Mouse (Mus musculus) midbrain, embryonic 12.5 days (tissue): ENCODE results near the gene H1foo. TPM values are rescaled to one million over a fixed set of nuclear protein-coding genes. Genes with fewer than 3 reads are reported as not detected.
A peak's percentile ranks its signal among the peaks of the same experiment; 100 is the strongest.

ENCODE experiments used
- ATAC-seq: fragments of 200-750 bp; cut with Nextera tagmentation; 2 replicates; pipeline ENCODE4 v1.8.0; 2017; ENCODE audit warnings: low read depth, moderate TSS enrichment, moderate library complexity; ENCODE audit not compliant: low FRiP score
- H3K27ac ChIP-seq: fragments of 300-500 bp; sonication (generic); replicated peaks from 2 replicates; pipeline ENCODE4 v1.5.1; 2016; ENCODE audit warnings: mild to moderate bottlenecking
- H3K27me3 ChIP-seq: fragments of 300-500 bp; sonication (generic); 2 replicates; pipeline ENCODE4 v1.6.1; 2016; ENCODE audit warnings: mild to moderate bottlenecking
- H3K36me3 ChIP-seq: fragments of 300-500 bp; sonication (generic); 2 replicates; pipeline ENCODE4 v1.6.1; 2016
- H3K4me1 ChIP-seq: fragments of 300-500 bp; sonication (generic); 2 replicates; pipeline ENCODE4 v1.6.1; 2016
- H3K4me2 ChIP-seq: fragments of 300-500 bp; sonication (generic); replicated peaks from 2 replicates; pipeline ENCODE4 v1.6.1; 2016; ENCODE audit warnings: mild to moderate bottlenecking, moderate library complexity
- H3K4me3 ChIP-seq: fragments of 300-500 bp; sonication (generic); 2 replicates; pipeline ENCODE4 v1.5.1; 2016; ENCODE audit warnings: mild to moderate bottlenecking
- H3K9ac ChIP-seq: fragments of 300-500 bp; sonication (generic); replicated peaks from 2 replicates; pipeline ENCODE4 v1.6.1; 2016; ENCODE audit warnings: mild to moderate bottlenecking, moderate library complexity
- H3K9me3 ChIP-seq: fragments of 300-500 bp; sonication (generic); 2 replicates; pipeline ENCODE4 v1.6.1; 2016; ENCODE audit warnings: mild to moderate bottlenecking
- WGBS: fragments of 180-500 bp; shearing (Covaris S2); methylation state at CpG from one replicate; pipeline ENCODE4 v1.1.7; 2016; 5-methylcytosine and 5-hydroxymethylcytosine counted together
- polyA plus RNA-seq: library from polyadenylated mRNA; unstranded; fragments of >200 nt; fragmentation: Nextera tagmentation; extraction: Ambion mirVana; gene quantifications from 2 replicates; pipeline ENCODE4 v1.2.1, GENCODE M21; 2016

The H1foo gene
- polyA plus RNA-seq, 1 experiment from 2014 or later = not detected

GRCm38 (mm10) chr6:115975606-115976005, 30.9 kb downstream of the H1foo start:
- Histone ChIP-seq H3K4me2 (no peak overlapping the region), H3K4me1 (peaks cover 13% of the 10 kb centered on the region), H3K27ac (no peak overlapping the region), H3K27me3 (no peaks in the 10 kb centered on the region), H3K4me3 (no peak overlapping the region), H3K9me3 (no peaks in the 10 kb centered on the region), H3K9ac (no peak overlapping the region), H3K36me3 (no peaks in the 10 kb centered on the region)
- WGBS = 85% methylated on average over 8 of the region's 8 CpGs
- no peak for ATAC-seq

GRCm38 (mm10) chr6:115977810-115978209, 33.1 kb downstream of the H1foo start:
- no peak overlapping the region for H3K27ac ChIP-seq
- H3K9me3 ChIP-seq = no peaks in the 10 kb centered on the region
- H3K9ac ChIP-seq = no peak overlapping the region
- no peak overlapping the region for H3K4me2 ChIP-seq
- no peak for ATAC-seq
- H3K36me3 ChIP-seq = no peaks in the 10 kb centered on the region
- 92% methylated on average over 15 of the region's 15 CpGs for WGBS
- H3K27me3 ChIP-seq = no peaks in the 10 kb centered on the region
- no peak overlapping the region for H3K4me3 ChIP-seq
- H3K4me1 ChIP-seq = peaks cover 6% of the 10 kb centered on the region; the same call in 1 of the 2 replicates

GRCm38 (mm10) chr6:115978596-115978995, 33.9 kb downstream of the H1foo start:
- no peaks in the 10 kb centered on the region for H3K36me3 ChIP-seq
- H3K9me3 ChIP-seq = no peaks in the 10 kb centered on the region
- H3K27me3 ChIP-seq = no peaks in the 10 kb centered on the region
- H3K4me3 ChIP-seq = no peak overlapping the region
- H3K9ac ChIP-seq = no peak overlapping the region
- WGBS = 76% methylated on average over 8 of the region's 8 CpGs
- ATAC-seq = no peak
- H3K4me1 ChIP-seq = peaks cover 6% of the 10 kb centered on the region; the same call in 1 of the 2 replicates
- no peak overlapping the region for H3K27ac ChIP-seq
- H3K4me2 ChIP-seq = no peak overlapping the region

GRCm38 (mm10) chr6:115982889-115983288, 38.2 kb downstream of the H1foo start:
- Histone ChIP-seq H3K9me3 (no peaks in the 10 kb centered on the region), H3K4me1 (peaks cover 30% of the 10 kb centered on the region), H3K27me3 (no peaks in the 10 kb centered on the region; the same call in 1 of the 2 replicates), H3K4me2 (no peak overlapping the region), H3K4me3 (no peak overlapping the region), H3K36me3 (no peaks in the 10 kb centered on the region), H3K27ac (no peak overlapping the region), H3K9ac (no peak overlapping the region)
- WGBS = 56% methylated on average over 7 of the region's 7 CpGs
- no peak for ATAC-seq

- peaks cover under 1% of the 10 kb centered on the region; the same call in 1 of the 2 replicates for H3K27me3 ChIP-seq
- H3K36me3 ChIP-seq = no peaks in the 10 kb centered on the region
- no peak overlapping the region for H3K4me3 ChIP-seq
- H3K27ac ChIP-seq = no peak overlapping the region
- ATAC-seq = no peak
- 69% methylated on average over 12 of the region's 12 CpGs for WGBS
- no peak overlapping the region for H3K4me2 ChIP-seq
- no peaks in the 10 kb centered on the region for H3K9me3 ChIP-seq
- no peak overlapping the region for H3K9ac ChIP-seq
- H3K4me1 ChIP-seq = peaks cover 30% of the 10 kb centered on the region
Measured at GRCm38 (mm10) chr6:115983306-115984038, 38.7 kb downstream of the H1foo start.

- Histone ChIP-seq H3K4me2 (no peak overlapping the region), H3K4me3 (no peak overlapping the region), H3K4me1 (peaks cover 30% of the 10 kb centered on the region), H3K9me3 (no peaks in the 10 kb centered on the region), H3K27ac (no peak overlapping the region), H3K36me3 (no peaks in the 10 kb centered on the region), H3K27me3 (peaks cover 10% of the 10 kb centered on the region), H3K9ac (no peak overlapping the region)
- WGBS = 74% methylated on average over 7 of the region's 7 CpGs
- ATAC-seq = no peak
Measured at GRCm38 (mm10) chr6:115984580-115984979, 39.8 kb downstream of the H1foo start.

- WGBS = 62% methylated on average over 9 of the region's 9 CpGs
- Histone ChIP-seq H3K27ac (no peak overlapping the region), H3K4me2 (no peak overlapping the region), H3K4me3 (no peak overlapping the region), H3K27me3 (peaks cover 20% of the 10 kb centered on the region), H3K9me3 (no peaks in the 10 kb centered on the region), H3K9ac (no peak overlapping the region), H3K4me1 (peaks cover 26% of the 10 kb centered on the region), H3K36me3 (no peaks in the 10 kb centered on the region)
- ATAC-seq = no peak
Measured at GRCm38 (mm10) chr6:115985622-115986021, 40.9 kb downstream of the H1foo start.

GRCm38 (mm10) chr6:115986472-115987095, 41.8 kb downstream of the H1foo start:
- H3K36me3 ChIP-seq = no peaks in the 10 kb centered on the region
- peaks cover 30% of the 10 kb centered on the region for H3K4me1 ChIP-seq

GRCm38 (mm10) chr6:115987096-115987747, 42.5 kb downstream of the H1foo start:
- H3K27ac ChIP-seq = no peak overlapping the region
- 51% methylated on average over 9 of the region's 9 CpGs for WGBS
- ATAC-seq = no peak

More at GRCm38 (mm10) chr6:115986472-115987095, 41.8 kb downstream of the H1foo start:
- Histone ChIP-seq H3K27me3 (peaks cover 30% of the 10 kb centered on the region), H3K9me3 (no peaks in the 10 kb centered on the region), H3K4me2 (no peak overlapping the region), H3K27ac (no peak overlapping the region), H3K4me3 (no peak overlapping the region), H3K9ac (no peak overlapping the region)
- WGBS = 47% methylated on average over 12 of the region's 12 CpGs
- no peak for ATAC-seq

GRCm38 (mm10) chr6:115989032-115989431, 44.3 kb downstream of the H1foo start:
- 0 out of 2 replicates have a peak overlapping the region, but pooled peaks have one; percentile 1 for H3K4me2 ChIP-seq
- WGBS = 79% methylated on average over 5 of the region's 5 CpGs
- no peak overlapping the region for H3K27ac ChIP-seq
- peaks cover 54% of the 10 kb centered on the region for H3K27me3 ChIP-seq
- no peak overlapping the region for H3K4me3 ChIP-seq
- no peaks in the 10 kb centered on the region for H3K36me3 ChIP-seq
- H3K9ac ChIP-seq = no peak overlapping the region
- peaks cover 44% of the 10 kb centered on the region for H3K4me1 ChIP-seq
- H3K9me3 ChIP-seq = no peaks in the 10 kb centered on the region
- no peak for ATAC-seq

More at GRCm38 (mm10) chr6:115987096-115987747, 42.5 kb downstream of the H1foo start:
- Histone ChIP-seq H3K4me3 (no peak overlapping the region), H3K27me3 (peaks cover 36% of the 10 kb centered on the region), H3K4me2 (no peak overlapping the region), H3K9ac (no peak overlapping the region), H3K9me3 (no peaks in the 10 kb centered on the region), H3K4me1 (peaks cover 36% of the 10 kb centered on the region), H3K36me3 (no peaks in the 10 kb centered on the region)

- no peak overlapping the region for H3K4me2 ChIP-seq
- no peak for ATAC-seq
- H3K4me3 ChIP-seq = no peak overlapping the region
- H3K9me3 ChIP-seq = no peaks in the 10 kb centered on the region
- 69% methylated on average over 4 of the region's 4 CpGs for whole genome bisulfite sequencing
- H3K27ac ChIP-seq = no peak overlapping the region
- peaks cover 46% of the 10 kb centered on the region for H3K4me1 ChIP-seq
- peaks cover 60% of the 10 kb centered on the region for H3K27me3 ChIP-seq
- no peak overlapping the region for H3K9ac ChIP-seq
- H3K36me3 ChIP-seq = no peaks in the 10 kb centered on the region
Measured at GRCm38 (mm10) chr6:115989607-115990006, 44.9 kb downstream of the H1foo start.

GRCm38 (mm10) chr6:115990056-115990455, 45.3 kb downstream of the H1foo start:
- Histone ChIP-seq H3K27ac (no peak overlapping the region), H3K4me2 (no peak overlapping the region), H3K36me3 (no peaks in the 10 kb centered on the region), H3K4me3 (no peak overlapping the region), H3K4me1 (peaks cover 42% of the 10 kb centered on the region), H3K9me3 (no peaks in the 10 kb centered on the region), H3K27me3 (peaks cover 63% of the 10 kb centered on the region), H3K9ac (no peak overlapping the region)
- WGBS = 84% methylated on average over 3 of the region's 3 CpGs
- ATAC-seq = no peak
